Mouse (Mus musculus) small intestine, adult 2 months (tissue): ENCODE results near the gene Slc22a20. TPM values are rescaled to one million over a fixed set of nuclear protein-coding genes. Genes with fewer than 3 reads are reported as not detected.

Experiments
- H3K27ac ChIP-seq: fragments of 200-500 bp; 2 replicates; pipeline ENCODE4 v1.5.1; 2012; ENCODE audit warnings: low read depth, low read length, control low read depth, inconsistent platforms; ENCODE audit not compliant: insufficient read depth
- H3K27me3 ChIP-seq: fragments of 200-500 bp; 2 replicates; pipeline ENCODE4 v1.6.1; 2012; ENCODE audit warnings: mild to moderate bottlenecking, moderate library complexity, low read length, inconsistent platforms; ENCODE audit not compliant: control insufficient read depth, insufficient read depth
- H3K36me3 ChIP-seq: fragments of 200-500 bp; 2 replicates; pipeline ENCODE4 v1.6.1; 2012; ENCODE audit warnings: mild to moderate bottlenecking, low read length, control low read depth, inconsistent platforms; ENCODE audit not compliant: control insufficient read depth, insufficient read depth
- H3K4me1 ChIP-seq: fragments of 200-500 bp; 2 replicates; pipeline ENCODE4 v1.6.1; 2012; ENCODE audit warnings: low read length, inconsistent platforms, mixed read lengths; ENCODE audit not compliant: control insufficient read depth, insufficient read depth, insufficient read length
- H3K4me3 ChIP-seq: fragments of 200-500 bp; 2 replicates; pipeline ENCODE4 v1.5.1; 2012; ENCODE audit warnings: low read depth, mild to moderate bottlenecking, control low read depth, inconsistent platforms, low read length, moderate library complexity
- CTCF ChIP-seq: fragments of 200-500 bp; IDR thresholded peaks from 2 replicates; pipeline ENCODE4 v1.5.1; 2012; ENCODE audit warnings: low read depth, mild to moderate bottlenecking, control low read depth, inconsistent platforms, low read length, moderate library complexity, mixed read lengths; ENCODE audit not compliant: insufficient replicate concordance, insufficient read length; ENCODE audit errors: extremely low read depth
- POLR2A ChIP-seq: fragments of 200-500 bp; IDR thresholded peaks from 2 replicates; pipeline ENCODE4 v1.6.1; 2012; ENCODE audit warnings: low read depth, mild to moderate bottlenecking, control low read depth, inconsistent platforms, low read length, moderate library complexity
- WGBS: fragments of 180-500 bp; shearing (Covaris S2); methylation state at CpG from one replicate; pipeline ENCODE4 v1.1.7; 2018; 5-methylcytosine and 5-hydroxymethylcytosine counted together
- polyA plus RNA-seq: library from polyadenylated mRNA; depleted of rRNA; stranded (reverse); fragments of >200 nt; gene quantifications from 2 replicates; pipeline ENCODE4 v1.2.3, GENCODE M21; 2012

Gene Slc22a20
- polyA plus RNA-seq, 1 experiment, result 0.08 TPM

- 20% methylated on average over 15 of the region's 15 CpGs for WGBS
- H3K4me3 ChIP-seq, result no peak overlapping the region
- peaks cover 28% of the 10 kb centered on the region; the same call in 1 of the 2 replicates for H3K4me1 ChIP-seq
- TF ChIP-seq CTCF, result peak; percentile 96
- TF ChIP-seq POLR2A, result no peak
- H3K27ac ChIP-seq, result no peak overlapping the region
- H3K36me3 ChIP-seq, result no peaks in the 10 kb centered on the region
- no peaks in the 10 kb centered on the region for H3K27me3 ChIP-seq
These were observed 32.5 kb upstream of the Slc22a20 start for GRCm38 (mm10) chr19:6018142-6019089.

- 40% methylated on average over 7 of the region's 7 CpGs for WGBS
- no peak for TF ChIP-seq POLR2A
- TF ChIP-seq CTCF, result no peak
- H3K4me1 ChIP-seq, result peaks cover 20% of the 10 kb centered on the region; the same call in 1 of the 2 replicates
- peak overlapping the region; percentile 80; the same call in 1 of the 2 replicates for H3K4me3 ChIP-seq
- peaks cover 5% of the 10 kb centered on the region; the same call in 1 of the 2 replicates for H3K36me3 ChIP-seq
- no peaks in the 10 kb centered on the region for H3K27me3 ChIP-seq
- H3K27ac ChIP-seq, result no peak overlapping the region
These were observed 30.6 kb upstream of the Slc22a20 start for GRCm38 (mm10) chr19:6016532-6016931.

- Histone ChIP-seq H3K4me3 (peak within 1 kb of the TSS; percentile 80), H3K36me3 (peaks cover 12% of the 10 kb centered on the region), H3K4me1 (peaks cover 17% of the 10 kb centered on the region; the same call in 1 of the 2 replicates), H3K27me3 (no peaks in the 10 kb centered on the region), H3K27ac (peak within 1 kb of the TSS; percentile 64)
- 3% methylated on average over 40 of the region's 40 CpGs for WGBS
- no peak for TF ChIP-seq POLR2A
- TF ChIP-seq CTCF, result peak; percentile 35; the same call in 1 of the 2 replicates
These were observed 29.8 kb upstream of the Slc22a20 start, which contains the start of gene Capn1 for GRCm38 (mm10) chr19:6015511-6016315. TSS of gene Capn1 (minus strand) at chr19:6015897.

GRCm38 (mm10) chr19:6014991-6015510, 29.1 kb upstream of the Slc22a20 start:
- Histone ChIP-seq H3K4me3 (peak overlapping the region; percentile 80), H3K36me3 (peaks cover 18% of the 10 kb centered on the region), H3K4me1 (peaks cover 14% of the 10 kb centered on the region; the same call in 1 of the 2 replicates), H3K27ac (peak overlapping the region; percentile 64), H3K27me3 (no peaks in the 10 kb centered on the region)
- 0% methylated on average over 15 of the region's 18 CpGs for WGBS
- TF ChIP-seq POLR2A, result peak; percentile 66; the same call in 1 of the 2 replicates
- no peak for TF ChIP-seq CTCF

GRCm38 (mm10) chr19:6013691-6014090, 27.7 kb upstream of the Slc22a20 start:
- no peak for TF ChIP-seq POLR2A
- no peak for TF ChIP-seq CTCF
- WGBS, result 44% methylated on average over 10 of the region's 10 CpGs
- H3K4me3 ChIP-seq, result peak overlapping the region; percentile 80
- peaks cover 26% of the 10 kb centered on the region for H3K36me3 ChIP-seq
- no peak overlapping the region for H3K27ac ChIP-seq
- H3K4me1 ChIP-seq, result peaks cover 11% of the 10 kb centered on the region; the same call in 1 of the 2 replicates
- no peaks in the 10 kb centered on the region for H3K27me3 ChIP-seq

GRCm38 (mm10) chr19:6009137-6009536, 23.2 kb upstream of the Slc22a20 start:
- TF ChIP-seq CTCF (no peak), POLR2A (no peak)
- no peaks in the 10 kb centered on the region for H3K27me3 ChIP-seq
- no peak overlapping the region for H3K27ac ChIP-seq
- peaks cover 50% of the 10 kb centered on the region for H3K36me3 ChIP-seq
- H3K4me3 ChIP-seq, result no peak overlapping the region
- H3K4me1 ChIP-seq, result peaks cover 9% of the 10 kb centered on the region; the same call in 1 of the 2 replicates
- WGBS, result 94% methylated on average over 8 of the region's 8 CpGs
